Mouse (Mus musculus): ENCODE measurements at regions not wholly inside any gene's neighbourhood (a gene's known extent, or its start where the extent isn't known, plus 50 kb on each side); places are given as distances from the start of the nearest gene placed in this dataset.
"Not testable (repeated sequence)": the region's sequence is repeated elsewhere in the genome, so short reads cannot be mapped to it uniquely, and the experiment has no call there.

- ATAC-seq = no peak
- Histone ChIP-seq H3K36me3 (no peaks in the 10 kb centered on the region), H3K27me3 (replicated peaks) (no peaks in the 10 kb centered on the region), H3K9me3 (no peaks in the 10 kb centered on the region), H3K9ac (no peak overlapping the region), H3K4me2 (replicated peaks) (no peak overlapping the region), H3K27ac (no peak overlapping the region), H3K4me3 (replicated peaks) (no peak overlapping the region), H3K4me1 (replicated peaks) (peaks cover 5% of the 10 kb centered on the region; the same call in 1 of the 2 replicates)
- 95% methylated on average over 13 of the region's 13 CpGs for WGBS
These were observed 177.1 kb downstream of the Katnal1 start for GRCm38 (mm10) chr5:148751980-148752379.

GRCm38 (mm10) chr5:148750002-148750734, 179.0 kb downstream of the Katnal1 start:
- ATAC-seq = no peak
- H3K4me1 ChIP-seq (replicated peaks) = peaks cover 4% of the 10 kb centered on the region; the same call in 1 of the 2 replicates
- H3K27ac ChIP-seq = no peak overlapping the region
- WGBS = 88% methylated on average over 16 of the region's 16 CpGs
- no peaks in the 10 kb centered on the region for H3K36me3 ChIP-seq
- H3K4me2 ChIP-seq (replicated peaks) = no peak overlapping the region
- H3K9me3 ChIP-seq = no peaks in the 10 kb centered on the region
- no peak overlapping the region for H3K9ac ChIP-seq
- H3K4me3 ChIP-seq (replicated peaks) = no peak overlapping the region
- H3K27me3 ChIP-seq (replicated peaks) = no peaks in the 10 kb centered on the region

- no peaks in the 10 kb centered on the region for H3K27me3 ChIP-seq (replicated peaks)
- H3K9me3 ChIP-seq = no peaks in the 10 kb centered on the region
- no peak overlapping the region for H3K4me3 ChIP-seq (replicated peaks)
- H3K36me3 ChIP-seq = no peaks in the 10 kb centered on the region
- no peak overlapping the region for H3K27ac ChIP-seq
- H3K4me1 ChIP-seq (replicated peaks) = no peaks in the 10 kb centered on the region
- H3K4me2 ChIP-seq (replicated peaks) = no peak overlapping the region
- H3K9ac ChIP-seq = no peak overlapping the region
- peak; percentile 77; the same call in 1 of the 2 replicates for ATAC-seq
- 85% methylated on average over 21 of the region's 21 CpGs for WGBS
These were observed 181.0 kb downstream of the Katnal1 start for GRCm38 (mm10) chr5:148747972-148748764.

GRCm38 (mm10) chr5:148747549-148747948, 181.6 kb downstream of the Katnal1 start:
- no peaks in the 10 kb centered on the region for H3K9me3 ChIP-seq
- 92% methylated on average over 3 of the region's 3 CpGs for WGBS
- no peak overlapping the region for H3K4me2 ChIP-seq (replicated peaks)
- H3K4me1 ChIP-seq (replicated peaks) = no peaks in the 10 kb centered on the region
- no peaks in the 10 kb centered on the region for H3K27me3 ChIP-seq (replicated peaks)
- no peak overlapping the region for H3K9ac ChIP-seq
- H3K4me3 ChIP-seq (replicated peaks) = no peak overlapping the region
- no peaks in the 10 kb centered on the region for H3K36me3 ChIP-seq
- ATAC-seq = no peak
- no peak overlapping the region for H3K27ac ChIP-seq

- H3K9ac ChIP-seq; H3K4me2 ChIP-seq (replicated peaks): not testable (repeated sequence)
- 58% methylated on average over 6 of the region's 6 CpGs for WGBS
These were observed 182.4 kb downstream of the Katnal1 start for GRCm38 (mm10) chr5:148746726-148747125.

GRCm38 (mm10) chr5:148744676-148745391, 184.3 kb downstream of the Katnal1 start:
- ATAC-seq = no peak
- Histone ChIP-seq H3K36me3 (no peaks in the 10 kb centered on the region), H3K27me3 (replicated peaks) (no peaks in the 10 kb centered on the region), H3K9me3 (no peaks in the 10 kb centered on the region; the same call in 1 of the 2 replicates), H3K4me3 (replicated peaks) (no peak overlapping the region), H3K4me2 (replicated peaks) (no peak overlapping the region), H3K27ac (no peak overlapping the region), H3K9ac (no peak overlapping the region), H3K4me1 (replicated peaks) (peaks cover 11% of the 10 kb centered on the region)
- WGBS = 78% methylated on average over 7 of the region's 7 CpGs

More at GRCm38 (mm10) chr5:148746726-148747125, 182.4 kb downstream of the Katnal1 start:
- not testable (repeated sequence) for ATAC-seq; H3K36me3 ChIP-seq; H3K4me3 ChIP-seq (replicated peaks); H3K27ac ChIP-seq; H3K4me1 ChIP-seq (replicated peaks); H3K9me3 ChIP-seq; H3K27me3 ChIP-seq (replicated peaks)

- 95% methylated on average over 8 of the region's 8 CpGs for WGBS
- no peaks in the 10 kb centered on the region for H3K36me3 ChIP-seq
- peaks cover 12% of the 10 kb centered on the region for H3K4me1 ChIP-seq (replicated peaks)
- ATAC-seq = no peak
- H3K27ac ChIP-seq = no peak overlapping the region
- no peak overlapping the region for H3K4me3 ChIP-seq (replicated peaks)
- H3K9ac ChIP-seq = no peak overlapping the region
- no peak overlapping the region for H3K4me2 ChIP-seq (replicated peaks)
- no peaks in the 10 kb centered on the region for H3K27me3 ChIP-seq (replicated peaks)
- no peaks in the 10 kb centered on the region; the same call in 1 of the 2 replicates for H3K9me3 ChIP-seq
These were observed 186.8 kb downstream of the Katnal1 start for GRCm38 (mm10) chr5:148742158-148742835.

- Histone ChIP-seq H3K4me3 (replicated peaks) (no peak overlapping the region), H3K27me3 (replicated peaks) (no peaks in the 10 kb centered on the region), H3K4me1 (replicated peaks) (peaks cover 12% of the 10 kb centered on the region), H3K9me3 (no peaks in the 10 kb centered on the region; the same call in 1 of the 2 replicates), H3K36me3 (no peaks in the 10 kb centered on the region), H3K9ac (no peak overlapping the region), H3K27ac (peak overlapping the region; percentile 54; the same call in 1 of the 2 replicates), H3K4me2 (replicated peaks) (peak overlapping the region; percentile 28; the same call in 1 of the 2 replicates)
- 77% methylated on average over 19 of the region's 19 CpGs for WGBS
- ATAC-seq = no peak
These were observed 187.7 kb downstream of the Katnal1 start for GRCm38 (mm10) chr5:148741267-148742004.

GRCm38 (mm10) chr5:148740366-148741266, 188.0 kb upstream of the Ubl3 start:
- Histone ChIP-seq H3K27me3 (replicated peaks) (no peaks in the 10 kb centered on the region), H3K9ac (no peak overlapping the region), H3K36me3 (no peaks in the 10 kb centered on the region), H3K9me3 (no peaks in the 10 kb centered on the region; the same call in 1 of the 2 replicates), H3K4me2 (replicated peaks) (peak overlapping the region; percentile 28; the same call in 1 of the 2 replicates), H3K4me3 (replicated peaks) (no peak overlapping the region), H3K27ac (peak overlapping the region; percentile 54; the same call in 1 of the 2 replicates), H3K4me1 (replicated peaks) (peaks cover 12% of the 10 kb centered on the region)
- WGBS = 44% methylated on average over 15 of the region's 15 CpGs
- ATAC-seq = peak; percentile 72

GRCm38 (mm10) chr5:148739672-148740071, 187.1 kb upstream of the Ubl3 start:
- Histone ChIP-seq H3K9me3 (no peaks in the 10 kb centered on the region; the same call in 1 of the 2 replicates), H3K27me3 (replicated peaks) (no peaks in the 10 kb centered on the region), H3K36me3 (no peaks in the 10 kb centered on the region), H3K4me3 (replicated peaks) (no peak overlapping the region), H3K4me2 (replicated peaks) (no peak overlapping the region), H3K9ac (no peak overlapping the region), H3K4me1 (replicated peaks) (peaks cover 12% of the 10 kb centered on the region), H3K27ac (no peak overlapping the region)
- ATAC-seq = no peak
- 68% methylated on average over 2 of the region's 2 CpGs for WGBS

Measured in intestine, embryonic 15.5 days (tissue).